Mouse (Mus musculus): ENCODE data around the gene 1700022I11Rik. TPM values are rescaled to one million over a fixed set of nuclear protein-coding genes. Genes with fewer than 3 reads are reported as not detected.

1700022I11Rik gene
- total RNA-seq, 2 experiments from 2014 or later, result not detected

- H3K27ac ChIP-seq, result no peak overlapping the region
- intact Hi-C loops (cut with DNase I), result no loop called here
- no peak overlapping the region for H3K4me3 ChIP-seq
- DNase-seq, result no peak
- TF ChIP-seq CTCF (IDR thresholded peaks at IDR 0.05), result no peak
Observed at GRCm38 (mm10) chr4:43019176-43019575, 49.8 kb downstream of the 1700022I11Rik start.

GRCm38 (mm10) chr4:43019641-43020465 lies 50.4 kb downstream of the 1700022I11Rik start:
- H3K27ac ChIP-seq, result no peak overlapping the region
- no peak for TF ChIP-seq CTCF (IDR thresholded peaks at IDR 0.05)
- H3K4me3 ChIP-seq, result no peak overlapping the region
- DNase-seq, result no peak
- intact Hi-C loops (cut with DNase I), result no loop called here

GRCm38 (mm10) chr4:43020876-43021275 lies 51.5 kb downstream of the 1700022I11Rik start:
- Histone ChIP-seq H3K27ac (no peak overlapping the region), H3K4me3 (no peak overlapping the region)
- TF ChIP-seq CTCF (IDR thresholded peaks at IDR 0.05), result no peak
- intact Hi-C loops (cut with DNase I), result no loop called here
- DNase-seq, result no peak

- no peak for DNase-seq
- intact Hi-C loops (cut with DNase I), result no loop called here
- Histone ChIP-seq H3K4me3 (no peak overlapping the region), H3K27ac (no peak overlapping the region)
- TF ChIP-seq CTCF (IDR thresholded peaks at IDR 0.05), result no peak
Observed at GRCm38 (mm10) chr4:43021341-43021740, 51.9 kb downstream of the 1700022I11Rik start.

GRCm38 (mm10) chr4:43024673-43025072 lies 55.3 kb downstream of the 1700022I11Rik start:
- peak overlapping the region; percentile 95 for H3K27ac ChIP-seq
- no peak for TF ChIP-seq CTCF (IDR thresholded peaks at IDR 0.05)
- H3K4me3 ChIP-seq, result peak overlapping the region; percentile 75
- intact Hi-C loops (cut with DNase I), result loop anchor here (1.0 kb wide), 1 partner anchor 19 kb away; no protein-coding TSS in a partner anchor
- DNase-seq, result no peak

- intact Hi-C loops (cut with DNase I), result loop anchor here (1.0 kb wide), 1 partner anchor 20 kb away; no protein-coding TSS in a partner anchor
- TF ChIP-seq CTCF (IDR thresholded peaks at IDR 0.05), result peak; percentile 65
- Histone ChIP-seq H3K4me3 (peak within 1 kb of the TSS; percentile 75), H3K27ac (peak within 1 kb of the TSS; percentile 95)
- peak; percentile 96 for DNase-seq
Observed at GRCm38 (mm10) chr4:43025084-43025960, 55.9 kb downstream of the 1700022I11Rik start, which contains the start of gene Pigo. Gene Pigo (minus strand): TSS chr4:43025819.

- DNase-seq, result no peak
- no peak for TF ChIP-seq CTCF (IDR thresholded peaks at IDR 0.05)
- intact Hi-C loops (cut with DNase I), result no loop called here
- no peak overlapping the region for H3K4me3 ChIP-seq
- no peak overlapping the region for H3K27ac ChIP-seq
Observed at GRCm38 (mm10) chr4:43029121-43029520, 59.7 kb downstream of the 1700022I11Rik start.

- intact Hi-C loops (cut with DNase I), result loop anchor here (10.0 kb wide), 1 partner anchor 525 kb away; no protein-coding TSS in a partner anchor
- no peak overlapping the region; the same call in 1 of the 2 replicates for H3K4me3 ChIP-seq
- no peak for TF ChIP-seq CTCF (IDR thresholded peaks at IDR 0.05)
- no peak overlapping the region for H3K27ac ChIP-seq
- no peak for DNase-seq
Observed at GRCm38 (mm10) chr4:43029749-43030148, 60.3 kb downstream of the 1700022I11Rik start.

GRCm38 (mm10) chr4:43030352-43030751 lies 60.9 kb downstream of the 1700022I11Rik start:
- peak overlapping the region; percentile 90 for H3K27ac ChIP-seq
- intact Hi-C loops (cut with DNase I), result loop anchor here (10.0 kb wide), 1 partner anchor 524 kb away; no protein-coding TSS in a partner anchor
- H3K4me3 ChIP-seq, result peak overlapping the region; percentile 86
- no peak for DNase-seq
- TF ChIP-seq CTCF (IDR thresholded peaks at IDR 0.05), result no peak

- no peak for TF ChIP-seq CTCF (IDR thresholded peaks at IDR 0.05)
- intact Hi-C loops (cut with DNase I), result loop anchor here (10.0 kb wide), 1 partner anchor 524 kb away; no protein-coding TSS in a partner anchor
- peak overlapping the region; percentile 90 for H3K27ac ChIP-seq
- peak overlapping the region; percentile 86 for H3K4me3 ChIP-seq
- DNase-seq, result peak; percentile 65
Observed at GRCm38 (mm10) chr4:43030780-43031230, 61.4 kb downstream of the 1700022I11Rik start.

- intact Hi-C loops (cut with DNase I), result loop anchor here (10.0 kb wide), 1 partner anchor 523 kb away; no protein-coding TSS in a partner anchor
- Histone ChIP-seq H3K27ac (peak within 1 kb of the TSS; percentile 90), H3K4me3 (peak within 1 kb of the TSS; percentile 86)
- TF ChIP-seq CTCF (IDR thresholded peaks at IDR 0.05), result peak; percentile 33
- DNase-seq, result peak; percentile 94
Observed at GRCm38 (mm10) chr4:43031237-43031995, 62.0 kb downstream of the 1700022I11Rik start, which contains the start of gene Stoml2. Gene Stoml2 (minus strand): TSS chr4:43031710.

All from gastrocnemius, adult 2 months (tissue).